Mouse (Mus musculus): ENCODE results near the gene Gm26602.
A peak's percentile ranks its signal among the peaks of the same experiment; 100 is the strongest.

Gene Gm26602

GRCm38 (mm10) chr10:79929967-79930825 lies 19.5 kb downstream of the Gm26602 start:
- Histone ChIP-seq H3K27me3 (ENCODE audit: control insufficient read depth, insufficient read depth, low read length, poor library complexity, severe bottlenecking) (no peaks in the 10 kb centered on the region), H3K36me3 (ENCODE audit: control insufficient read depth, insufficient read depth, low read length, poor library complexity, severe bottlenecking) (peaks cover 2% of the 10 kb centered on the region; the same call in 1 of the 2 replicates)
- DNase-seq (ENCODE audit: low read depth, low spot score) = no peak

GRCm38 (mm10) chr10:79930826-79931186 lies 20.1 kb downstream of the Gm26602 start:
- peaks cover 2% of the 10 kb centered on the region; the same call in 1 of the 2 replicates for H3K36me3 ChIP-seq (ENCODE audit: control insufficient read depth, insufficient read depth, low read length, poor library complexity, severe bottlenecking)
- no peaks in the 10 kb centered on the region for H3K27me3 ChIP-seq (ENCODE audit: control insufficient read depth, insufficient read depth, low read length, poor library complexity, severe bottlenecking)
- DNase-seq (ENCODE audit: low read depth, low spot score) = no peak

GRCm38 (mm10) chr10:79931797-79932196 lies 21.1 kb downstream of the Gm26602 start:
- no peaks in the 10 kb centered on the region for H3K27me3 ChIP-seq (ENCODE audit: control insufficient read depth, insufficient read depth, low read length, poor library complexity, severe bottlenecking)
- no peak for DNase-seq (ENCODE audit: low read depth, low spot score)

GRCm38 (mm10) chr10:79932736-79933135 lies 22.1 kb downstream of the Gm26602 start:
- DNase-seq (ENCODE audit: low read depth, low spot score) = no peak
- H3K27me3 ChIP-seq (ENCODE audit: control insufficient read depth, insufficient read depth, low read length, poor library complexity, severe bottlenecking) = no peaks in the 10 kb centered on the region
- H3K36me3 ChIP-seq (ENCODE audit: control insufficient read depth, insufficient read depth, low read length, poor library complexity, severe bottlenecking) = peaks cover 2% of the 10 kb centered on the region; the same call in 1 of the 2 replicates

More at GRCm38 (mm10) chr10:79931797-79932196, 21.1 kb downstream of the Gm26602 start:
- peaks cover 2% of the 10 kb centered on the region; the same call in 1 of the 2 replicates for H3K36me3 ChIP-seq (ENCODE audit: control insufficient read depth, insufficient read depth, low read length, poor library complexity, severe bottlenecking)

GRCm38 (mm10) chr10:79933145-79933679 lies 22.6 kb downstream of the Gm26602 start:
- no peak for DNase-seq (ENCODE audit: low read depth, low spot score)
- peaks cover 2% of the 10 kb centered on the region; the same call in 1 of the 2 replicates for H3K36me3 ChIP-seq (ENCODE audit: control insufficient read depth, insufficient read depth, low read length, poor library complexity, severe bottlenecking)

GRCm38 (mm10) chr10:79933861-79934260 lies 23.2 kb downstream of the Gm26602 start:
- H3K27me3 ChIP-seq (ENCODE audit: control insufficient read depth, insufficient read depth, low read length, poor library complexity, severe bottlenecking) = no peaks in the 10 kb centered on the region
- DNase-seq (ENCODE audit: low read depth, low spot score) = no peak
- H3K36me3 ChIP-seq (ENCODE audit: control insufficient read depth, insufficient read depth, low read length, poor library complexity, severe bottlenecking) = peaks cover 2% of the 10 kb centered on the region; the same call in 1 of the 2 replicates

More at GRCm38 (mm10) chr10:79933145-79933679, 22.6 kb downstream of the Gm26602 start:
- H3K27me3 ChIP-seq (ENCODE audit: control insufficient read depth, insufficient read depth, low read length, poor library complexity, severe bottlenecking) = no peaks in the 10 kb centered on the region

- peaks cover 2% of the 10 kb centered on the region; the same call in 1 of the 2 replicates for H3K36me3 ChIP-seq (ENCODE audit: control insufficient read depth, insufficient read depth, low read length, poor library complexity, severe bottlenecking)
- no peaks in the 10 kb centered on the region for H3K27me3 ChIP-seq (ENCODE audit: control insufficient read depth, insufficient read depth, low read length, poor library complexity, severe bottlenecking)
- no peak for DNase-seq (ENCODE audit: low read depth, low spot score)
Observed at GRCm38 (mm10) chr10:79934272-79934721, 23.6 kb downstream of the Gm26602 start.

- no peak for DNase-seq (ENCODE audit: low read depth, low spot score)
- Histone ChIP-seq H3K36me3 (ENCODE audit: control insufficient read depth, insufficient read depth, low read length, poor library complexity, severe bottlenecking) (peaks cover 2% of the 10 kb centered on the region; the same call in 1 of the 2 replicates), H3K27me3 (ENCODE audit: control insufficient read depth, insufficient read depth, low read length, poor library complexity, severe bottlenecking) (no peaks in the 10 kb centered on the region)
Observed at GRCm38 (mm10) chr10:79934794-79935569, 24.3 kb downstream of the Gm26602 start.

GRCm38 (mm10) chr10:79936284-79936910 lies 25.7 kb downstream of the Gm26602 start:
- no peak for DNase-seq (ENCODE audit: low read depth, low spot score)
- H3K27me3 ChIP-seq (ENCODE audit: control insufficient read depth, insufficient read depth, low read length, poor library complexity, severe bottlenecking) = no peaks in the 10 kb centered on the region

GRCm38 (mm10) chr10:79936911-79937441 lies 26.3 kb downstream of the Gm26602 start:
- no peaks in the 10 kb centered on the region for H3K27me3 ChIP-seq (ENCODE audit: control insufficient read depth, insufficient read depth, low read length, poor library complexity, severe bottlenecking)
- no peaks in the 10 kb centered on the region for H3K36me3 ChIP-seq (ENCODE audit: control insufficient read depth, insufficient read depth, low read length, poor library complexity, severe bottlenecking)
- DNase-seq (ENCODE audit: low read depth, low spot score) = peak; percentile 87

More at GRCm38 (mm10) chr10:79936284-79936910, 25.7 kb downstream of the Gm26602 start:
- no peaks in the 10 kb centered on the region; the same call in 1 of the 2 replicates for H3K36me3 ChIP-seq (ENCODE audit: control insufficient read depth, insufficient read depth, low read length, poor library complexity, severe bottlenecking)

GRCm38 (mm10) chr10:79937775-79938526 lies 27.3 kb downstream of the Gm26602 start:
- no peaks in the 10 kb centered on the region for H3K36me3 ChIP-seq (ENCODE audit: control insufficient read depth, insufficient read depth, low read length, poor library complexity, severe bottlenecking)
- DNase-seq (ENCODE audit: low read depth, low spot score) = no peak
- no peaks in the 10 kb centered on the region for H3K27me3 ChIP-seq (ENCODE audit: control insufficient read depth, insufficient read depth, low read length, poor library complexity, severe bottlenecking)

GRCm38 (mm10) chr10:79940749-79941148 lies 30.1 kb downstream of the Gm26602 start:
- Histone ChIP-seq H3K27me3 (ENCODE audit: control insufficient read depth, insufficient read depth, low read length, poor library complexity, severe bottlenecking) (no peaks in the 10 kb centered on the region), H3K36me3 (ENCODE audit: control insufficient read depth, insufficient read depth, low read length, poor library complexity, severe bottlenecking) (no peaks in the 10 kb centered on the region)
- DNase-seq (ENCODE audit: low read depth, low spot score) = peak; percentile 92

- H3K27me3 ChIP-seq (ENCODE audit: control insufficient read depth, insufficient read depth, low read length, poor library complexity, severe bottlenecking) = no peaks in the 10 kb centered on the region
- DNase-seq (ENCODE audit: low read depth, low spot score) = no peak
- no peaks in the 10 kb centered on the region; the same call in 1 of the 2 replicates for H3K36me3 ChIP-seq (ENCODE audit: control insufficient read depth, insufficient read depth, low read length, poor library complexity, severe bottlenecking)
Observed at GRCm38 (mm10) chr10:79942988-79943387, 32.3 kb downstream of the Gm26602 start.

Measured in splenic B cell, adult 2 months (primary cell).